Mouse (Mus musculus) hindbrain, embryonic 15.5 days (tissue): ENCODE data around the gene Raet1e. TPM values are rescaled to one million over a fixed set of nuclear protein-coding genes. Genes with fewer than 3 reads are reported as not detected.
"Not testable (repeated sequence)": the region's sequence is repeated elsewhere in the genome, so short reads cannot be mapped to it uniquely, and the experiment has no call there.

ENCODE experiments used
- ATAC-seq: fragments of 200-750 bp; cut with Nextera tagmentation; 2 replicates; pipeline ENCODE4 v1.8.0; 2017; ENCODE audit warnings: low read depth, moderate number of reproducible peaks, moderate TSS enrichment; ENCODE audit not compliant: low FRiP score
- H3K27ac ChIP-seq: fragments of 300-500 bp; sonication (generic); replicated peaks from 2 replicates; pipeline ENCODE4 v1.5.1; 2015; ENCODE audit warnings: mild to moderate bottlenecking, inconsistent platforms
- H3K27me3 ChIP-seq: fragments of 300-500 bp; sonication (generic); 2 replicates; pipeline ENCODE4 v1.6.1; 2015; ENCODE audit warnings: control low read depth, inconsistent platforms
- H3K36me3 ChIP-seq: fragments of 300-500 bp; sonication (generic); 2 replicates; pipeline ENCODE4 v1.6.1; 2015; ENCODE audit warnings: control low read depth, inconsistent platforms
- H3K4me1 ChIP-seq: fragments of 300-500 bp; sonication (generic); replicated peaks from 2 replicates; pipeline ENCODE4 v1.6.1; 2015; ENCODE audit warnings: control low read depth, inconsistent platforms
- H3K4me2 ChIP-seq: fragments of 300-500 bp; sonication (generic); 2 replicates; pipeline ENCODE4 v1.6.1; 2015; ENCODE audit warnings: moderate library complexity, mild to moderate bottlenecking, inconsistent platforms
- H3K4me3 ChIP-seq: fragments of 300-500 bp; sonication (generic); 2 replicates; pipeline ENCODE4 v1.5.1; 2015; ENCODE audit warnings: mild to moderate bottlenecking, inconsistent platforms
- H3K9ac ChIP-seq: fragments of 300-500 bp; sonication (generic); 2 replicates; pipeline ENCODE4 v1.6.1; 2015; ENCODE audit warnings: inconsistent platforms
- H3K9me3 ChIP-seq: fragments of 300-500 bp; sonication (generic); 2 replicates; pipeline ENCODE4 v1.6.1; 2016; ENCODE audit warnings: control low read depth, inconsistent platforms
- WGBS: fragments of 180-500 bp; shearing (Covaris S2); methylation state at CpG from one replicate; pipeline ENCODE4 v1.1.7; 2015; 5-methylcytosine and 5-hydroxymethylcytosine counted together
- polyA plus RNA-seq: library from polyadenylated mRNA; unstranded; fragments of >200 nt; fragmentation: Nextera tagmentation; extraction: Ambion mirVana; gene quantifications from 2 replicates; pipeline ENCODE4 v1.2.1, GENCODE M21; 2015

Gene Raet1e
- polyA plus RNA-seq, 1 experiment from 2014 or later: 0.75 TPM

DNA sequence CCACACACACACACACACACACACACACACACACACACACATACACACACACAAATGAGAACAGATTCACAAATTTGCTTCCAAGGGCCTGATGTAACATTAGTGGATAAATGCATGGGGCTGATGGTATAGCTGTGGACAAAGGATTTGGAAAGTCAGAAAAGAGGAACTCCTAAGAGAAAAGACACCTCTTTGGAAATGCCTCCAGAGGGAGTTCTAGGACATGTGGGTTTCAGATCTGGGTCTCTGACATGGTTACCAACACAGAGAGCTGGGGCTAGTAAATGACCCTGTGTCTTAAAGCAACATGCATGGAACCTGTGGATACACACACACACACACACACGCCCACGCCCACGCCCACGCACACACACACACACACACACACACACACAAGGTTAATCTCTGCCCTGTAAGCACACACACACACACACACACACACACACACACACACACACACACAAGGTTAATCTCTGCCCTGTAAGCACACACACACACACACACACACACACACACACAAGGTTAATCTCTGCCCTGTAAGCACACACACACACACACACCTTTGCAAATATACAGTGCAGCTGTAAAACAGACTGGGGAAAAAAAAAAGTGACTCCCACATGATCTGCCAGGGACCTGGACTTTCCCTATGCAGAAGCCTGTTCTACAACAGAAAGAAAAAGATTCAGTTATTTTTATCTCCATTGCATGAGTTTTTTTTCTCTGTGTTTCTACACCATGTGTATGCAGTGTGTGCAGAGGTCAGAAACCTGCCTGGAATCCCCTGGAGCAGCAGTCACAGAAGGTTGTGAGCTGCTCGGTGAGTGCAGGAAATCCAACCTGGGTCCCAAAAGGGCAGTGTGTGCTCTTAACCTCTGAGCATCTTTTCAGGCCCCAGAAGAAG lies 14.3 kb downstream of the Raet1e start:
- not testable (repeated sequence) for H3K9me3 ChIP-seq, H3K36me3 ChIP-seq, H3K9ac ChIP-seq, H3K27me3 ChIP-seq, H3K27ac ChIP-seq, ATAC-seq, H3K4me1 ChIP-seq, H3K4me3 ChIP-seq
- peak overlapping the region; percentile 28 for H3K4me2 ChIP-seq
- WGBS: 64% methylated on average over 3 of the region's 5 CpGs

DNA sequence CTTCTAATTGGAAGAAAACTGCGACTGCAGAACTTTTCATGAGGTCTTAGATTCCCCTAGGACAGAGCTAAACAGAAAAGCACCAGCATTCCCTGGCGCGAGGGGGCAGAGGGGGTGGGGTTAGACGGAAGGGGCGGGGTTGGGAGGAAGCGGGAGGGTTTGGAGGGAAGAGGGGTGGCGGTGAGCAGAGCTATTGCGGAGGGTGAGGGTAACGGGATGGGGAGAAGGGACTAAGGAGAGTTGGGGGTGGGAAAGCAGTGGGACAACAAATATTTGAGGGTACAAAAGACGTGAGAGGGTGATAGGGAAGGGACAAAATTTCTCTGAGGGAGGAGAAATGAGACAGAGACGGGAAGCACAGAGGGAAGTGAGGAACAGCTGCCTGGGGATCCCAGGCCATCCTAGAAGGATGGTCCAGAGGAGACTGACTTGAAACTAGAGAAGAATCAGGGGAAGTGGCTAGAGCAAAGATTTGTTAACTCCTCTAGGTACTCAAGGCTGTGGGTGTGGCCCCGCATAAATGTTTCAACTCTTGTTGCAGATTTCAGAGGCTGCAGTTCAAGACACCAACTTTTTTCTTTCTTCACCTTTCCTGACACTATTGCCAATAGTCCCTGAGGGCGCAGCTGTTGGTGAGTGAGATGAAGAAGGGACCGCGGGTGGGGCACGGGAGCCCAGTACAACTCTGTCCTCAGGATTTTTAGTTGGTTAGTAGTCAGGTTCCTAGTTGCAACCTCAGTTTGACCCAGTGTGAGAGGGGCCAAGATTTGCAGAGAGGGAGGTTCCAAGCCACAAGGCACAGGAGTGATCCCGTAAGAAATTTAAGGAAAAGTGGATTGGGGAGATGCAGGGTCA lies 15.2 kb downstream of the Raet1e start:
- H3K4me2 ChIP-seq: peak overlapping the region; percentile 28
- H3K4me3 ChIP-seq, H3K36me3 ChIP-seq, H3K27ac ChIP-seq, H3K27me3 ChIP-seq, H3K9me3 ChIP-seq, H3K4me1 ChIP-seq, H3K9ac ChIP-seq: not testable (repeated sequence)
- ATAC-seq: peak; percentile 66; the same call in 1 of the 2 replicates
- 18% methylated on average over 12 of the region's 17 CpGs for WGBS

- 88% methylated on average over 2 of the region's 2 CpGs for WGBS
- H3K4me2 ChIP-seq, H3K36me3 ChIP-seq, H3K4me3 ChIP-seq, H3K27ac ChIP-seq, ATAC-seq, H3K9me3 ChIP-seq, H3K9ac ChIP-seq, H3K27me3 ChIP-seq, H3K4me1 ChIP-seq: not testable (repeated sequence)
Observed at GRCm38 (mm10) chr10:22174190-22174487, 15.8 kb downstream of the Raet1e start.

GRCm38 (mm10) chr10:22176515-22176914 lies 18.1 kb downstream of the Raet1e start:
- not testable (repeated sequence) for H3K9me3 ChIP-seq

GRCm38 (mm10) chr10:22191035-22191434 lies 32.7 kb downstream of the Raet1e start:
- peak; percentile 83 for ATAC-seq
- not testable (repeated sequence) for H3K9ac ChIP-seq, H3K9me3 ChIP-seq, H3K4me1 ChIP-seq, H3K27ac ChIP-seq, H3K4me3 ChIP-seq, H3K36me3 ChIP-seq, H3K27me3 ChIP-seq
- WGBS: 3% methylated on average over 8 of the region's 10 CpGs
- H3K4me2 ChIP-seq: peak overlapping the region; percentile 35

More at GRCm38 (mm10) chr10:22176515-22176914, 18.1 kb downstream of the Raet1e start:
- not testable (repeated sequence) for H3K36me3 ChIP-seq, H3K4me2 ChIP-seq, H3K27me3 ChIP-seq, H3K27ac ChIP-seq, H3K4me3 ChIP-seq, ATAC-seq, H3K4me1 ChIP-seq, H3K9ac ChIP-seq
- 96% methylated on average over 2 of the region's 2 CpGs for WGBS

GRCm38 (mm10) chr10:22201352-22201751 lies 43.0 kb downstream of the Raet1e start:
- not testable (repeated sequence) for H3K4me1 ChIP-seq, H3K27ac ChIP-seq, H3K4me3 ChIP-seq, H3K9ac ChIP-seq, H3K4me2 ChIP-seq, ATAC-seq, H3K27me3 ChIP-seq, H3K9me3 ChIP-seq, H3K36me3 ChIP-seq
- WGBS: no CpG with 5 or more reads among the region's 3 CpGs

DNA sequence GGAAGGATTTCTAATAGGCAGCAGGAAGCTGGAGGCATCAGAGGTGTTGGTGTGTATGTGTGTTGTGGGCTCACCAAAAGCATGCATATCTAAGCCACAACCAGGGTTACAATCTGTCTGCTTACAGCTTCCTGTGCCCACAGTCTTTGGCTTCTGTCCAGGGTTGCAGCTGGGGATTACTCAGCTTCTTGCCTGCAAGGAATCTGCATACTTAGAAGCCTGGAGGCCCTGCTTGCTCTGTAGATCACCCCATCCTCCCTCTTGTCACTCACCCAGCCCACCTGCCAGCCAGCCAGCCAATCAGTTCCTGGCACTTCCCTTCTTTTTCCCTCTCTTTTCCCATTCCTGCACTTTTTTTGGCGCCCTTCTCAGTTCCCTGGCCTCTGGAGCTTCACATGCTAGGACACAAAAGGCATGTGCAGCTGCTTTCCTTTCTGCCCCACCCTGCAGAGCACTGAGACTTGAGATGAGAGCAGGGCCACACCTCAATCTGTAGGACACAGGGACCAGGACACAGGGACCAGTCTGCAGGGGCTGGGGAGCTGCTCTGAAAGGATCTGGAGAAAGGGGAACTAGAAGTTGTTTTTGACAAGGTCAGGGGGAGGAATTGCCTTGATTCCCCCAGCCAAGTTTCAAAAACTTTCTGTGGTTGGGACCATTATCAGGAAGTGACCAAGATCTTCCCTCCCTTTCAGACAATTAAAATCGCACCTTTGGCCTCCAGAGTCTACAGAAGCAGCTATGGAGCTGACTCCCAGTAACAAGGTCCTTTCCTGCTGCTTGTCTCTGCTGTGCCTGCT lies 44.6 kb downstream of the Raet1e start:
- H3K4me1 ChIP-seq, H3K27me3 ChIP-seq, H3K36me3 ChIP-seq, H3K4me2 ChIP-seq, H3K9ac ChIP-seq, H3K9me3 ChIP-seq, H3K27ac ChIP-seq, H3K4me3 ChIP-seq: not testable (repeated sequence)
- ATAC-seq: 0 out of 2 replicates have a peak, but pooled peaks have one; percentile 34
- no CpG with 5 or more reads among the region's 2 CpGs for WGBS

DNA sequence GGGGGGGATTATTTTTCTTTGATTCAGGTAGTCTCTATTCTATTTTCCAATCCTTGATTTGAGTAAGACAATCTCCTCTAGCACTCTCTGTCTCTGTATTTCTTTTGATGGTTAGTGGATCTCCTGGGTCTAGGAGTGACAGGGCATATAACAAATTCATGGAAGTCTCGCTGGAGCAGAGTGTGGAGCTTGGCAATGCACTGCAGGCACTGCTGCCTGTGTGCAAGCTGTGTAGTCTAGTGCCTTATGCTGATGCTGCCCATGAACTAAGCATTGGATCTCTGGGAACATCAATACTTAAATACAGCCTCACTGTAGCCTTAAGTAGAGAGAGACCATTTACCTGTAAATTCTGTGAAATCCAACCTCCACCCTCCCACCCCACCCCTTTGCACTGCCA lies 48.1 kb downstream of the Raet1e start:
- not testable (repeated sequence) for H3K27ac ChIP-seq, H3K4me1 ChIP-seq, H3K9ac ChIP-seq, H3K4me2 ChIP-seq, H3K27me3 ChIP-seq, H3K9me3 ChIP-seq, ATAC-seq, H3K4me3 ChIP-seq, H3K36me3 ChIP-seq
- WGBS: 59% methylated on average over 1 of the region's 1 CpGs

- WGBS: 3% methylated on average over 9 of the region's 11 CpGs
- not testable (repeated sequence) for H3K9me3 ChIP-seq, H3K4me3 ChIP-seq, H3K9ac ChIP-seq, H3K27ac ChIP-seq, H3K4me2 ChIP-seq, H3K27me3 ChIP-seq, H3K36me3 ChIP-seq, H3K4me1 ChIP-seq
- 0 out of 2 replicates have a peak, but pooled peaks have one; percentile 66 for ATAC-seq
Observed at GRCm38 (mm10) chr10:22212012-22212696, 53.8 kb downstream of the Raet1e start.

DNA sequence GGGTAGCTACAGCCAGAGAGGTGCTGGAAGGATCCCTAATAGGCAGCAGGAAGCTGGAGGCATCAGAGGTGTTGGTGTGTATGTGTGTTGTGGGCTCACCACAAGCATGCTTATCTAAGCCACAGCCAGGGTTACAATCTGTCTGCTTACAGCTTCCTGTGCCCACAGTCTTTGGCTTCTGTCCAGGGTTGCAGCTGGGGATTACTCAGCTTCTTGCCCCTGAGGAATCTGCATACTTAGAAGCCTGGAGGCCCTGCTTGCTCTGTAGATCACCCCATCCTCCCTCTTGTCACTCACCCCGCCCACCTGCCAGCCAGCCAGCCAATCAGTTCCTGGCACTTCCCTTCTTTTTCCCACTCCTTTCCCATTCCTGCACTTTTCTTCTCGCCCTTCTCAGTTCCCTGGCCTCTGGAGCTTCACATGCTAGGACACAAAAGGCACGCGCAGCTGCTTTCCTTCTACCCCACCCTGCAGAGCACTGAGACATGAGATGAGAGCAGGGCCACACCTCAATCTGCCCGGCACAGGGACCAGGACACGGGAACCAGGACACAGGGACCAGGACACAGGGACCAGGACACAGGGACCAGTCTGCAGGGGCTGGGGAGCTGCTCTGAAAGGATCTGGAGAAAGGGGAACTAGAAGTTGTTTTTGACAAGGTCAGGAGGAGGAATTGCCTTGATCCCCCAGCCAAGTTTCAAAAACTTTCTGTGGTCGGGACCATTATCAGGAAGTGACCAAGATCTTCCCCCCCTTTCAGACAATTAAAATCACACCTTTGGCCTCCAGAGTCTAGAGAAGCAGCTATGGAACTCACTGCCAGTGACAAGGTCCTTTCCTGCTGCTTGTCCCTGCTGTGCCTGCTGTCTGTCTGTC lies 65.3 kb downstream of the Raet1e start:
- not testable (repeated sequence) for H3K4me3 ChIP-seq, H3K9ac ChIP-seq, H3K36me3 ChIP-seq, H3K4me2 ChIP-seq, H3K4me1 ChIP-seq, H3K27me3 ChIP-seq, H3K9me3 ChIP-seq, H3K27ac ChIP-seq
- peak; percentile 73 for ATAC-seq
- whole genome bisulfite sequencing: no CpG with 5 or more reads among the region's 7 CpGs

DNA sequence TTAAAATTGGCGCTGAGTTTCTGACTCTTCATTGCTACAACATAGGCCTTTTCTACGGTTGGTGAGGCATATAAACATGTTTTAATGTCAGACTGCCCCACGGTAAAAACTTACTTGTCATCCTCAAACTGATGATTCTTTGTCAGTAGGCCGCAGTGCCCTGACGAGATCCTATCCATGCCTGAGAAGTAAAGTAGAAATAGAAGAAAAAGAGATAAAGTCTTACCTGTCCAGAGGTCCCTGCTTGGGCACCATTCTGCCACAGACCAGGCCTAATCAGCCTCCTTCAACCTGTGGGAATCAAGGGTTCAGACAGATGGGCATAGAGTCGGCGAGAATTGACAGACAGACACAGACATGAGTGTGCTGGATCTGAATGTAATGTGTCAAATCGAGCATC lies 106.7 kb downstream of the Raet1e start:
- H3K36me3 ChIP-seq: no peaks in the 10 kb centered on the region
- no peak overlapping the region for H3K4me3 ChIP-seq
- H3K27ac ChIP-seq: no peak overlapping the region
- 0 out of 2 replicates have a peak, but pooled peaks cover 7% of the 10 kb centered on the region for H3K9me3 ChIP-seq
- no peaks in the 10 kb centered on the region for H3K27me3 ChIP-seq
- no peak overlapping the region for H3K4me2 ChIP-seq
- no peaks in the 10 kb centered on the region for H3K4me1 ChIP-seq
- no peak overlapping the region for H3K9ac ChIP-seq
- no peak for ATAC-seq
- 93% methylated on average over 8 of the region's 8 CpGs for WGBS
